Mouse (Mus musculus): ENCODE results near the gene Npepps. TPM values are rescaled to one million over a fixed set of nuclear protein-coding genes. Genes with fewer than 3 reads are reported as not detected.

The Npepps gene
- total and polyA plus RNA-seq, 3 experiments: 24.1 to 80.1 (median 77.7) TPM

DNA sequence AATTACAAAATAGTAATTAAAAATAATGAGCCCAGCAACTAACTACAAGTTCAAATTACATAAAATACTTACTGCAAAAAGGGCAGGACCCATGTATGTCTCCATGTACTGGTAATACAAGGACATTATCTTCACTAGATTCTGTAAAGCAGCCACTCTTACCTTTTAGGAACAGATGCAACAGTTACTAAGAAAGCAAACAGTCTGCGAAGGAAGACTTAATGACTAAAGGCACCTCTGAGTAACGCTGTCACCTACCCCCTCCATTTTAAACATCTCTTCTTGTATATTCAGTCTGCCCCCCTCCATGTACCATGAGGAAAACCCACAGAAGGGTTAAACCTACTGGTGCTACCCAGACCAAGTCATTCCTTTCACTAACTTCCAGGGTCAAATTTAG, 102.2 kb downstream of the Npepps start:
- intact Hi-C loops (cut with DNase I): loop anchor here (1.0 kb wide), 1 partner anchor 106 kb away; no protein-coding TSS in a partner anchor
- no peak overlapping the region for H3K9ac ChIP-seq (ENCODE audit: low read depth, low read length)

DNA sequence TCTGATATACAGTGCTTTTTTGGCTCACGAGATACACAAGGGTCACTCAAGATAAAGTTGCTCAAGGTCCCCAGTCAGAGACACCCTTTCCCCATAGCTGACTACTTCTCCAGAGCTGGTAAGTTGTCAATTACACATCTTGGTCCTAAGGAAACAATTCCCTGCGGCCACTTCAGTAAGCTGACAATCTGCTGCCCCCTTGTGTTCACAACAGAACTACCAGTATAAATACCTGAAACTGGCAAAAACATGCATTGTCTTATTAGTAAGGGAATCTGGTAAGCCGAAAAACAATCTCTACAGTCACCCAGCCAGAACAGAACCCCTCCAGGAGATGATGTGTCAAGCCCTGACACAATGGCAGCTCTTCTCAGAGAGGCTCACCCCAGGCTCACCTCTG, 103.6 kb downstream of the Npepps start:
- Histone ChIP-seq H3K27me3 (ENCODE audit: control insufficient read depth, insufficient read depth, low read length) (no peaks in the 10 kb centered on the region), H3K36me3 (ENCODE audit: control insufficient read depth, insufficient read depth, low read length) (peaks cover 7% of the 10 kb centered on the region), H3K27ac (no peak overlapping the region), H3K4me3 (no peak overlapping the region), H3K79me2 (replicated peaks; ENCODE audit: control insufficient read depth, insufficient read depth, low read length) (peaks cover under 1% of the 10 kb centered on the region), H3K4me1 (ENCODE audit: control insufficient read depth, insufficient read depth, low read length) (no peaks in the 10 kb centered on the region), H3K9ac (ENCODE audit: low read depth, low read length) (no peak overlapping the region)
- TF ChIP-seq CTCF (IDR thresholded peaks at IDR 0.05): peak; percentile 81
- TF ChIP-seq EP300 (IDR thresholded peaks at IDR 0.05; ENCODE audit: insufficient read depth, low read depth, low read length): no peak
- TF ChIP-seq POLR2A (IDR thresholded peaks at IDR 0.05; ENCODE audit: insufficient read depth, low read depth, low read length): no peak
- intact Hi-C loops (cut with DNase I): loop anchor here (1.0 kb wide), 1 partner anchor 76 kb away; no protein-coding TSS in a partner anchor
- WGBS: 33% methylated on average over 3 of the region's 3 CpGs
- DNase-seq: peak; percentile 15 to 27

More for the DNA sequence above, 102.2 kb downstream of the Npepps start:
- H3K36me3 ChIP-seq (ENCODE audit: control insufficient read depth, insufficient read depth, low read length): peaks cover 15% of the 10 kb centered on the region
- no peak for DNase-seq
- TF ChIP-seq POLR2A (IDR thresholded peaks at IDR 0.05; ENCODE audit: insufficient read depth, low read depth, low read length) (no peak), CTCF (IDR thresholded peaks at IDR 0.05) (no peak), EP300 (IDR thresholded peaks at IDR 0.05; ENCODE audit: insufficient read depth, low read depth, low read length) (no peak)
- H3K27me3 ChIP-seq (ENCODE audit: control insufficient read depth, insufficient read depth, low read length): no peaks in the 10 kb centered on the region
- H3K4me1 ChIP-seq (ENCODE audit: control insufficient read depth, insufficient read depth, low read length): no peaks in the 10 kb centered on the region
- H3K4me3 ChIP-seq: no peak overlapping the region
- no peak overlapping the region for H3K27ac ChIP-seq
- peaks cover 3% of the 10 kb centered on the region for H3K79me2 ChIP-seq (replicated peaks; ENCODE audit: control insufficient read depth, insufficient read depth, low read length)
- 94% methylated on average over 2 of the region's 2 CpGs for WGBS

DNA sequence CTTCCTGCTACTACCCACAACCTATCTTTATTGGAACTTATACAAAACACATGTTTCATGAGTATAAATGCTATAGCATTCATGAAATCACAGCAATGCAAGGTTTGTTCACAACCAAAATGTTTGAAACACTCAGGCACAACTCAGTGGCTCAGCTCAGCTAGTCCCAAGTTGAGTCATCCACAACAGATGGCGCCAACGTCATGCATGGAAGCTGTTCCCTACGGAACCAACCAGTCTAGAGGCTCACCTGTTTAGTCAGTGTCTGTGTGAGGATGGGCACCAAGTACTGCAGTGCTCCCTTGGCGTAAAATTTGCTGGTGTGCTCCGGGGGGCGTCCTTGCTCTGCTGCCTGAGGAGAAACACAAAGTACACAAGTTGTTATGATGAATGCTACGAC, 104.9 kb downstream of the Npepps start:
- Histone ChIP-seq H3K27ac (no peak overlapping the region), H3K27me3 (ENCODE audit: control insufficient read depth, insufficient read depth, low read length) (no peaks in the 10 kb centered on the region), H3K4me1 (ENCODE audit: control insufficient read depth, insufficient read depth, low read length) (no peaks in the 10 kb centered on the region), H3K79me2 (replicated peaks; ENCODE audit: control insufficient read depth, insufficient read depth, low read length) (no peaks in the 10 kb centered on the region; the same call in 1 of the 2 replicates), H3K36me3 (ENCODE audit: control insufficient read depth, insufficient read depth, low read length) (peaks cover 7% of the 10 kb centered on the region), H3K4me3 (no peak overlapping the region), H3K9ac (ENCODE audit: low read depth, low read length) (no peak overlapping the region)
- TF ChIP-seq EP300 (IDR thresholded peaks at IDR 0.05; ENCODE audit: insufficient read depth, low read depth, low read length) (no peak), POLR2A (IDR thresholded peaks at IDR 0.05; ENCODE audit: insufficient read depth, low read depth, low read length) (no peak), CTCF (IDR thresholded peaks at IDR 0.05) (no peak)
- no peak for DNase-seq
- intact Hi-C loops (cut with DNase I): no loop called here
- 87% methylated on average over 7 of the region's 7 CpGs for WGBS

DNA sequence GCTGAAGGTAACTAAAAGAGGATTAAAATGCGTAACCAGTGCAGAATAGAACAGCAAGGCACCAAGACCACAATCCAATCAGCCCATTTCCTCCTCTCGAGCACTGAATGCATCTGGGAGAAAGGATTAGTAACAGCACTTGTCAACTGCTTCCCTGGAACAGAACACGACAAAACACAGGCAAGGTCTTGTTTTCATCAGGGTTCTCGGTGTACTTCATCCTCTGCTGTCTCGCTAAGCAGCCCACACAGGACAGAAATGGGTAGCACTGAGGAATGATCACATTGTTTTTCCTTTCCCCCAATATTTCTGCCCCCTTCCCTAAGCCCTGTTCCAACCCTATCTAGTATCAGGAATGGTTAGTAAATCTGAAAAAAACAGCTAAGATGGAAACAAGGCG, 120.1 kb downstream of the Npepps start:
- Histone ChIP-seq H3K79me2 (replicated peaks; ENCODE audit: control insufficient read depth, insufficient read depth, low read length) (no peaks in the 10 kb centered on the region), H3K27ac (no peak overlapping the region), H3K27me3 (ENCODE audit: control insufficient read depth, insufficient read depth, low read length) (no peaks in the 10 kb centered on the region), H3K4me3 (no peak overlapping the region), H3K36me3 (ENCODE audit: control insufficient read depth, insufficient read depth, low read length) (no peaks in the 10 kb centered on the region; the same call in 1 of the 2 replicates), H3K9ac (ENCODE audit: low read depth, low read length) (no peak overlapping the region), H3K4me1 (ENCODE audit: control insufficient read depth, insufficient read depth, low read length) (no peaks in the 10 kb centered on the region)
- 67% methylated on average over 6 of the region's 6 CpGs for WGBS
- DNase-seq: no peak
- TF ChIP-seq POLR2A (IDR thresholded peaks at IDR 0.05; ENCODE audit: insufficient read depth, low read depth, low read length) (no peak), CTCF (IDR thresholded peaks at IDR 0.05) (no peak), EP300 (IDR thresholded peaks at IDR 0.05; ENCODE audit: insufficient read depth, low read depth, low read length) (no peak)
- intact Hi-C loops (cut with DNase I): no loop called here

DNA sequence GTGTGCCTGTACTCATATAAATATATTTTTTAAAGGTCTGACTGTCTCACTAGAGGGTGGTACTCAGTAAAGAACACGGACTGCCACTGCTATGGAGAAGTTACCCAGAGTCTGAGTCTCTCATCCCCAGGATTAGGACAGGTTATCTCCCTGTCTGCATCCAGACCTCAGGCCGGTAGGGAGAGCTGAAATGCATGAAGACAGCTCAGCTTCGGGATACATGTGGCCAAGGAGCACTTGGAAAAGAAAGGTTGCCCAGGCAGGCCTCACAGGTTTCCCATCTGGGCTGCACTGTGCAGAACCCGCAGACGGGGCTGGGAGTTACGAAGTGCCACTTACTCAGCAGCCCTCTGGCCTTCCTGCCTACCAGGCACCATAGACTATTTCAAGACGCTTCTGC, 123.4 kb downstream of the Npepps start:
- Histone ChIP-seq H3K4me1 (ENCODE audit: control insufficient read depth, insufficient read depth, low read length) (0 out of 2 replicates have a peak, but pooled peaks cover under 1% of the 10 kb centered on the region), H3K9ac (ENCODE audit: low read depth, low read length) (no peak overlapping the region), H3K4me3 (no peak overlapping the region), H3K27me3 (ENCODE audit: control insufficient read depth, insufficient read depth, low read length) (no peaks in the 10 kb centered on the region), H3K27ac (no peak overlapping the region), H3K79me2 (replicated peaks; ENCODE audit: control insufficient read depth, insufficient read depth, low read length) (no peaks in the 10 kb centered on the region), H3K36me3 (ENCODE audit: control insufficient read depth, insufficient read depth, low read length) (no peaks in the 10 kb centered on the region; the same call in 1 of the 2 replicates)
- no peak for DNase-seq
- intact Hi-C loops (cut with DNase I): no loop called here
- no peak for TF ChIP-seq CTCF (IDR thresholded peaks at IDR 0.05)
- no peak for TF ChIP-seq POLR2A (IDR thresholded peaks at IDR 0.05; ENCODE audit: insufficient read depth, low read depth, low read length)
- no peak for TF ChIP-seq EP300 (IDR thresholded peaks at IDR 0.05; ENCODE audit: insufficient read depth, low read depth, low read length)
- WGBS: 74% methylated on average over 7 of the region's 7 CpGs

Other genes with a start within 250 kb of the Npepps start
- gene Lrrc46, start 239.2 kb downstream of the Npepps start, total RNA-seq (2021): under 1 TPM in 1 of 2 experiments, not detected in 1; 0.18 TPM
- gene Lrrc46, start 239.2 kb downstream of the Npepps start, polyA plus RNA-seq (2012; rRNA removed): 0.50 and 1.0 TPM in 2 replicates
- gene Mrpl10, start 239.1 kb downstream of the Npepps start, total RNA-seq (2021): 10 to 100 TPM; 76.4 to 87.2 TPM
- gene Mrpl10, start 239.1 kb downstream of the Npepps start, polyA plus RNA-seq (2012; rRNA removed): 91.4 and 98.6 TPM in 2 replicates
- 1 to 10 TPM; 4.1 to 4.4 TPM for gene Osbpl7, start 230.0 kb downstream of the Npepps start, total RNA-seq (2021)
- 5.0 and 7.0 TPM in 2 replicates for gene Osbpl7, start 230.0 kb downstream of the Npepps start, polyA plus RNA-seq (2012; rRNA removed)
- gene Tbx21, start 165.3 kb downstream of the Npepps start, total RNA-seq (2021): not detected
- gene Tbx21, start 165.3 kb downstream of the Npepps start, polyA plus RNA-seq (2012; rRNA removed): 0.15 and 0.45 TPM in 2 replicates
- gene Tbkbp1, start 129.1 kb downstream of the Npepps start, total RNA-seq (2021): 10 to 100 TPM; 12.1 to 12.2 TPM
- 13.5 and 14.1 TPM in 2 replicates for gene Tbkbp1, start 129.1 kb downstream of the Npepps start, polyA plus RNA-seq (2012; rRNA removed)
- gene Kpnb1, start 92.8 kb downstream of the Npepps start, total RNA-seq (2021): 10 to 100 TPM; 71.7 to 80.8 TPM
- gene Kpnb1, start 92.8 kb downstream of the Npepps start, polyA plus RNA-seq (2012; rRNA removed): 22.1 and 43.5 TPM in 2 replicates
- 10 to 100 TPM; 48.9 to 62.5 TPM for gene Mrpl45, start 35.1 kb upstream of the Npepps start, total RNA-seq (2021)
- 33.7 and 51.4 TPM in 2 replicates for gene Mrpl45, start 35.1 kb upstream of the Npepps start, polyA plus RNA-seq (2012; rRNA removed)
- gene Gpr179, start 71.4 kb upstream of the Npepps start, total RNA-seq (2021): under 1 TPM; 0.05 to 0.08 TPM
- gene Gpr179, start 71.4 kb upstream of the Npepps start, polyA plus RNA-seq (2012; rRNA removed): 0.03 TPM in 1 of 2 replicates, not detected in the other
- 10 to 100 TPM; 21.4 to 22.8 TPM for gene Socs7, start 81.9 kb upstream of the Npepps start, total RNA-seq (2021)
- gene Socs7, start 81.9 kb upstream of the Npepps start, polyA plus RNA-seq (2012; rRNA removed): 8.9 and 18.6 TPM in 2 replicates
- gene Arhgap23, start 134.9 kb upstream of the Npepps start, total RNA-seq (2021): 10 to 100 TPM; 12.8 to 13.7 TPM
- gene Arhgap23, start 134.9 kb upstream of the Npepps start, polyA plus RNA-seq (2012; rRNA removed): 18.4 and 19.2 TPM in 2 replicates
- gene 4933428G20Rik, start 219.7 kb upstream of the Npepps start, total RNA-seq (2021): not detected
- not detected in 2 replicates for gene 4933428G20Rik, start 219.7 kb upstream of the Npepps start, polyA plus RNA-seq (2012; rRNA removed)

All from heart, adult 2 months (tissue).